Mouse (Mus musculus) activated CD4-positive, CD25-positive, alpha-beta regulatory T cell (primary cell): ENCODE results near the gene Ush1g. TPM values are rescaled to one million over a fixed set of nuclear protein-coding genes. Genes with fewer than 3 reads are reported as not detected.

Source experiments
- polyA plus RNA-seq, 2 experiments: library from polyadenylated mRNA; unstranded; fragments of 100-300 nt; shearing (Covaris generic); gene quantifications; one replicate each; pipeline ENCODE4 v1.2.1; 2017

The Ush1g gene
- polyA plus RNA-seq, result not detected

DNA sequence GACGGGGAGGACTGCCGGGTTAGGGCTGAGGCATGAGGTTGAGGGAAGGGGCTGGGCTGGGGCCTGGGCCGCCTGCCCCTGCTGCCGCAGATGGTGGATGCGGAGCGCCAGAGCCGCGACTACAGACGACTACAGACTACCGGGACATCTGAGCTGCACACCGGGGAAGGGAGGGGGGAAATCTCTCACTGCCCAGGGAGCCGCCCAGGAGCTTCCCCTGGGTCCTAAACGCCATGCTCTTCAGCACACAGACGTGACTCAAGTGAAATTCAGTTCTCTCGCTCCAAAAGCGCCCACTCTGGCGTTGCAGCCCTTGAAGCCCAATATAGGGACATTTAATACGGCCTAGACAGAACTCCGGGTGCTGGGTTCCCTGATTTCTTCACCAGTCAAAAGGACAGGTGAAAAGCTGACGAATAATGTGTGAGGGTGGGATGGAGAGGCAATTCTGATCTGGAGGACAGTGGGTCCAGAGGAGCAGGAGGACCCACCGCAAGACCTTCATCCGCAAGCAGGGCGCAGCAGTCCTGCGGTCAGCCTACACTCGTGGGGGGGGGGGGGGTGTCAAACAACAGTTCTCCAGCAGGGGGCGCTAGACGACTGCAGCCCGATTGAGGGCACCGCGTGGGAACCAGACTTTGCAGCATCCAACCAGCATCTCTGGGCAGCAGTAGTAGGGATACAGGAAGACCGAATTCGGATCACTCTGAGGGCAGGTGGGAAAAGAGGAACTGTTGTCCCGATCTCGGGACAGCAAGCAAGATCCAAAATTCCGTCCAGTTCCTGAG, at the start of gene Ush1g:
Ush1g (minus strand) TSS at position 136 of the 788 bp plus-strand sequence.

GRCm38 (mm10) chr11:115367395-115367944, 45.6 kb upstream of the Ush1g start, which contains the start of gene Hid1:
Gene Hid1, minus strand, starts transcription at chr11:115367756.

DNA sequence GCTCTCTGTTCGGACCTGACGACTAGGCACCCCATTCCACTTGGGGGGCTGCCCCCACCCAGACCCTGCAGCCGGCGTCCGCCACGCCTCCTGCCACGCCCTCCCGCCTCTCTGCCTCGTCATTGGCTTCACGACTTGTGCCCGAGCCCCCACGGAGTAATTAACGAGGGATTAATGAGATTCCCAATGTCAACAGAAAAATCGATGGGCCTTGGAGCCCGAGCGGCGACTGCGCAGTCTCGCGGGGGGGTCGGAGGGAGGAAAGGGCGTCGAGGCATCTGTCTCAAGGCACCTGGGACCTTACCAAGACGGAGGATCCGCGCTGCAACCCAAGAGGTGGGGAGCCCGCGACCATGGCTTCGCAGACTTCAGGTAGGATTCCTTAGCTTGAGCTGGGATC, 12.7 kb upstream of the Ush1g start, which contains the start of gene Otop3:
Otop3 (plus strand) TSS at position 201 of the 400 bp plus-strand sequence.

DNA sequence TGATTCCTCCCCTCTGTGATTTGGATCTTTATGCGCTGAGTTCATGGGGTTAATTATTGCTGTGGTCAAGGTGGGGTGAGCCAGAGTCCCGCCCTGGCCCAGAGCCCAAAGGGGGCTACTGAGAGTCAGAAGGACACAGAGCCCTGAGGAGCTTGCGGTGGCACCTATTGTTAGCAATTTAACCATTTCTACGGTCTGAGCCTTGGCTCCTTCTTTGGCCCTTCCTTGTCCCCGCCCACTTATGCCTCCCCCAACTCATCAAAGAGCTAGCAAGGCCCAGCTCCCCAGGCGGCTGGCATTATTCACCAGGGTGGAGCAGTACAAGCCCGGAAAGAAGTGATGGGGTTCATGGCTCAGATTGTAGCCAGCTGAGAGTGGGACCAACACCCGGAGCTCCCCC, 15.0 kb downstream of the Ush1g start, which contains the start of gene Otop2:
Otop2 (plus strand) TSS at position 301 of the 400 bp plus-strand sequence.

DNA sequence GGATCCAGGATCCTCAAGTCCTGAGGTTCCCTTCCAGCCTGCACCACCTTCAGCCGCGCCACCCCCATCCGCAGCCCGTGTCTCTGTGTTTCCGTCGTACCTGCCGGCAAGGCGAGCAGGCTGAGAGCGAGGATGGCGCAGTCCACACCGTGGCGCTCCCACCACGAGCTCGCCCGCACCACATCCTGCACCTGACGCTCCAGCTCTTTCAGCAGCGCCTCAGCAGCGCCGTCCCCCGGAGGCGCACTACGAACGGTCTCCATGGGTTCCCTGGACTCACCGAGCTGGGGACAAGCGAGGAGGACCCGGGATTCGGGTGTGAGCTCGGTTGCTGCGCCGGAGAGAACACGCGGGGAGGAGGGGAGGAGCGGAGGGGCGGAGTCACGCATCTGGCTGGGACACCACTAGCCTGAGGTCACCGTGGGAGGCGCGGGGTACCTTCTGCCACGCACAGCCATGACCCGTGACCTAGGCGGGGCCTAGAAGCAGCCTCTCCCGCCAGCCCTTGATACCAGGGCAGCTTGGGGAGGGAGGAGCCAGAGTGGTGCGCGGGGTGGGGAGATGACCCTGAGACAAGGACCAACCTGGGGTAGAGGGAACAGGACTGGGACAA, 24.5 kb downstream of the Ush1g start, which contains the start of gene Fads6:
Fads6 (minus strand) TSS at position 450 of the 613 bp plus-strand sequence.

DNA sequence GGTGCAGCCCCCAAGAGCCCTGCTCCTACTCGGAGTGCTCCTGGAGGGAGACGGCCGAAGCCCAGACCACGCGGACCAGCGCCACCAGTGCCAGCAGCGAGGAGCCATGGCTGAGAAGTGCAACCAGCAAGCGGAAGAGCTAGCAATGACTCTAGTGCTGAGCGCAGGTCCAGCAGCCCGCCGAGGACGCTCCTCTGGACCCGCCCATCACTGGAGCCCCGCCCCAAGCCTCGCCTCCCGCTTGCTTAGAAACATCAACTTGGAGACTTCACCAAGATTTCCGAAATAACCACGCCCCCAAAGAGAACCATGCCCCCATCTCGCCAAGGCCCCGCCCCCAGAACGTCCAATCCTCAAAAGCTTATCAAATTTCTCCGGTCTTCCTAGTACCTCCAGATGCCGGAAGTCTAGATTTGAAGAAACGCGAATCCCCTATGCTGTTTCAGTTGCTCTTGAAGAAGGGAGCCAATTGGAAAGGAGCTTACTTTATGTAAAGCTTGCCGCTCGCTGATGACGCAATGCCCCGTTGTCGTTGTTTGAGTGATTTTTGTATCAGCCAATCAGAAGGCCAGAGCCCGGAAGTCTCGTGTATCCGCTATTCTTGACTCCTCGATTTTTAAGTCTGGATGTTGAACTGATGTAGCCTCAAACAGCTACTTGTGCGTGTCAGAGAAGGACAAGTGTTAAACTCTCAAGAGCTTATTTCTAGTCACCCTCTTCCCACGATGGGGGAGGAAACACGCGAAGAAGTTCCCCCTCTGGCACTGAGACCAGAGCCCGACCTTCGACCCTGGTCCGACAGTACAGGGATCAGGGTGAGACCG, 44.8 kb downstream of the Ush1g start, which contains the start of gene Fdxr:
Fdxr (minus strand) TSS at position 271 of the 824 bp plus-strand sequence.

DNA sequence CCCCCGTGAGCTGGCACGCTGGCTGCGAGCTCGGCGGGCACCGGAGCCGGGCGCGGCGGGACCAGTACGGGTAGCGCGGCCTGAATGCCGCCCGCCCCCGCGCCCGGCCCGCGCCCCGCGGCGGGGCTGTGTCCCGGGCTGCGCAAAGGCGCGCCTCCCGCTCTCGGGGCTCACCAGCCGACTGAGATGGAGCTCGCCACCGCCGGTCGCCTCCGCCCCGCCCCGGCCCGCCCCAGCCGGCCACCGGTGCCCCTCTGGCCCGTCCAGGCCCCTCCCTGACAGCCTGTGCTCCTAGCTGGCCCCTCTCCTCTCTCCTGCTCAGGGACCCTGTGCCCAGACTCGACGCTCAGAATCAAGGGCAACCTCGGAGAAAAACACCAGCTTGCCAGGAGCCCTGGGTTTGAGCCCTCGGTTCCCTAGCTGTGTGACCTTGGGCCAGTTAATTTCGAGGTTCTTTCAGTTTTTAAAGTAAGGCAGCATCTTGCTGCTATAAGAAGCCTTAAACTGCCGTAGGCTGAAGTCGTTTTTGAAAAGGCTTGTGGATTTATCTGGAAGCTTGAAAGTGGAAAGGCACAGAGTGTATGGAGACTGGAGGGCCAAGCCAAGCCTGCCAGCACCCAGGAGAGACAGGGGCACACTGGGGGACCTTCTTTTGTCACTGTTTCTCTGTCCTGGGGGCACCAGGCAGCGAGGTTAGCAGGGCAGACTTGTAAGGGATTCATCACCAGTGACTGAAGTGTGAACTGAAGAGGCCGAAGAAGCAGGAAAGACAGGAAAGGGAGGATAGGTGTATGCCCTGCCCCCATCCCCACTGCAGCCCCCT, 54.6 kb downstream of the Ush1g start, which contains the start of gene Grin2c:
Grin2c (minus strand) TSS at position 183 of the 823 bp plus-strand sequence.

Other genes with a start within 250 kb of the Ush1g start
- 100 to 1,000 TPM; 161 to 191 TPM for gene Rab37, start 230.6 kb downstream of the Ush1g start, polyA plus RNA-seq
- 1 to 10 TPM in 1 of 2 experiments, under 1 TPM in 1; 0.60 to 4.1 TPM for gene Cd300lf, start 188.0 kb downstream of the Ush1g start, polyA plus RNA-seq
- gene Slc9a3r1, start 158.7 kb downstream of the Ush1g start, polyA plus RNA-seq, result 100 to 1,000 TPM; 316 to 490 TPM
- 10 to 100 TPM in 1 of 2 experiments, 1 to 10 TPM in 1; 9.5 to 14.9 TPM for gene Tmem104, start 134.6 kb downstream of the Ush1g start, polyA plus RNA-seq
- 10 to 100 TPM in 1 of 2 experiments, 1 to 10 TPM in 1; 7.7 to 13.8 TPM for gene Nat9, start 134.2 kb downstream of the Ush1g start, polyA plus RNA-seq
- gene Grin2c, start 54.8 kb downstream of the Ush1g start, polyA plus RNA-seq, result under 1 TPM in 1 of 2 experiments, not detected in 1; 0.05 TPM
- gene Fdxr, start 45.0 kb downstream of the Ush1g start, polyA plus RNA-seq, result 10 to 100 TPM; 26.7 to 35.3 TPM
- 1 to 10 TPM in 1 of 2 experiments, under 1 TPM in 1; 0.57 to 1.1 TPM for gene Fads6, start 24.4 kb downstream of the Ush1g start, polyA plus RNA-seq
- gene Otop2, start 14.9 kb downstream of the Ush1g start, polyA plus RNA-seq, result not detected
- gene Otop3, start 12.7 kb upstream of the Ush1g start, polyA plus RNA-seq, result under 1 TPM in 1 of 2 experiments, not detected in 1; 0.16 TPM
- 1 to 10 TPM; 2.2 to 9.0 TPM for gene Hid1, start 45.7 kb upstream of the Ush1g start, polyA plus RNA-seq
- under 1 TPM in 1 of 2 experiments, not detected in 1; 0.41 TPM for gene Cdr2l, start 59.9 kb upstream of the Ush1g start, polyA plus RNA-seq
- 100 to 1,000 TPM; 139 to 191 TPM for gene Mrpl58, start 81.7 kb upstream of the Ush1g start, polyA plus RNA-seq
- gene Atp5h, start 97.9 kb upstream of the Ush1g start, polyA plus RNA-seq, result 100 to 1,000 TPM; 717 to 796 TPM
- 10 to 100 TPM; 47.7 to 82.2 TPM for gene Kctd2, start 98.1 kb upstream of the Ush1g start, polyA plus RNA-seq
- gene Trim80, start 118.5 kb upstream of the Ush1g start, polyA plus RNA-seq, result under 1 TPM in 1 of 2 experiments, not detected in 1; 0.23 TPM
- 10 to 100 TPM in 1 of 2 experiments, 1 to 10 TPM in 1; 2.6 to 13.6 TPM for gene Slc16a5, start 140.4 kb upstream of the Ush1g start, polyA plus RNA-seq
- 10 to 100 TPM; 69.6 to 70.1 TPM for gene Armc7, start 153.6 kb upstream of the Ush1g start, polyA plus RNA-seq
- 100 to 1,000 TPM; 336 to 352 TPM for gene Nt5c, start 169.8 kb upstream of the Ush1g start, polyA plus RNA-seq
- 100 to 1,000 TPM; 509 to 536 TPM for gene Jpt1, start 192.3 kb upstream of the Ush1g start, polyA plus RNA-seq
- gene Sumo2, start 214.2 kb upstream of the Ush1g start, polyA plus RNA-seq, result 100 to 1,000 TPM; 793 to 799 TPM
- gene Nup85, start 242.4 kb upstream of the Ush1g start, polyA plus RNA-seq, result 10 to 100 TPM; 61.1 to 71.0 TPM